Mouse (Mus musculus): Measurements from ENCODE around the gene Kctd3. TPM values are rescaled to one million over a fixed set of nuclear protein-coding genes. Genes with fewer than 3 reads are reported as not detected.

Kctd3 gene
- total RNA-seq (2014; rRNA removed; ENCODE audit: low replicate concordance) (24.2 and 35.7 TPM in 2 replicates), polyA plus RNA-seq (2015; fragmentation: Nextera tagmentation; extraction: Ambion mirVana) (15.5 and 16.7 TPM in 2 replicates)

- H3K9ac ChIP-seq (replicated peaks; ENCODE audit: low read depth, low read length) = peak within 1 kb of the TSS; percentile 97
- peak within 1 kb of the TSS; percentile 62 for H3K27ac ChIP-seq (ENCODE audit: low read depth)
- no peaks in the 10 kb centered on the region for H3K9me3 ChIP-seq (replicated peaks; ENCODE audit: control insufficient read depth, low read length)
- H3K36me3 ChIP-seq (replicated peaks; ENCODE audit: control insufficient read depth, insufficient read depth, low read length) = no peaks in the 10 kb centered on the region
- ATAC-seq (ENCODE audit: insufficient read depth, low read depth) (peak; percentile 92), DNase-seq (ENCODE audit: low spot score) (peak; percentile 90)
- H3K27me3 ChIP-seq (ENCODE audit: control insufficient read depth, insufficient read depth, low read length) = no peaks in the 10 kb centered on the region
- under 1% methylated on average over 63 of the region's 74 CpGs for WGBS
- peak within 1 kb of the TSS; percentile 97 for H3K4me3 ChIP-seq (ENCODE audit: low read depth, low read length)
- peaks cover 12% of the 10 kb centered on the region for H3K4me1 ChIP-seq (ENCODE audit: control insufficient read depth, insufficient read depth)
- peak within 1 kb of the TSS; percentile 100 for H3K4me2 ChIP-seq (ENCODE audit: low read depth, low read length)
- TF ChIP-seq CTCF (IDR thresholded peaks at IDR 0.05; ENCODE audit: low read depth) (no peak), EP300 (IDR thresholded peaks at IDR 0.05; ENCODE audit: low read depth) (peak; percentile 53; the same call in 1 of the 2 replicates)
Measured at GRCm38 (mm10) chr1:189007239-189007979, at the start of gene Kctd3. Gene Kctd3 (minus strand): TSS chr1:189007841.

GRCm38 (mm10) chr1:189057425-189057824 lies 49.8 kb upstream of the Kctd3 start:
- H3K36me3 ChIP-seq (replicated peaks; ENCODE audit: control insufficient read depth, insufficient read depth, low read length) = no peaks in the 10 kb centered on the region
- no peak overlapping the region for H3K4me2 ChIP-seq (ENCODE audit: low read depth, low read length)
- TF ChIP-seq EP300 (IDR thresholded peaks at IDR 0.05; ENCODE audit: low read depth) = no peak
- TF ChIP-seq CTCF (IDR thresholded peaks at IDR 0.05; ENCODE audit: low read depth) = no peak
- no peak overlapping the region for H3K9ac ChIP-seq (replicated peaks; ENCODE audit: low read depth, low read length)
- ATAC-seq (ENCODE audit: insufficient read depth, low read depth) (no peak), DNase-seq (ENCODE audit: low spot score) (no peak)
- H3K27ac ChIP-seq (ENCODE audit: low read depth) = no peak overlapping the region
- H3K4me3 ChIP-seq (ENCODE audit: low read depth, low read length) = no peak overlapping the region
- 61% methylated on average over 4 of the region's 4 CpGs for WGBS
- H3K9me3 ChIP-seq (replicated peaks; ENCODE audit: control insufficient read depth, low read length) = no peaks in the 10 kb centered on the region
- no peaks in the 10 kb centered on the region for H3K27me3 ChIP-seq (ENCODE audit: control insufficient read depth, insufficient read depth, low read length)
- H3K4me1 ChIP-seq (ENCODE audit: control insufficient read depth, insufficient read depth) = no peaks in the 10 kb centered on the region

GRCm38 (mm10) chr1:189055933-189056332 lies 48.3 kb upstream of the Kctd3 start:
- TF ChIP-seq EP300 (IDR thresholded peaks at IDR 0.05; ENCODE audit: low read depth) (no peak), CTCF (IDR thresholded peaks at IDR 0.05; ENCODE audit: low read depth) (no peak)
- Histone ChIP-seq H3K27ac (ENCODE audit: low read depth) (no peak overlapping the region), H3K4me2 (ENCODE audit: low read depth, low read length) (no peak overlapping the region), H3K9ac (replicated peaks; ENCODE audit: low read depth, low read length) (no peak overlapping the region), H3K4me1 (ENCODE audit: control insufficient read depth, insufficient read depth) (no peaks in the 10 kb centered on the region), H3K4me3 (ENCODE audit: low read depth, low read length) (no peak overlapping the region), H3K9me3 (replicated peaks; ENCODE audit: control insufficient read depth, low read length) (no peaks in the 10 kb centered on the region), H3K27me3 (ENCODE audit: control insufficient read depth, insufficient read depth, low read length) (no peaks in the 10 kb centered on the region), H3K36me3 (replicated peaks; ENCODE audit: control insufficient read depth, insufficient read depth, low read length) (no peaks in the 10 kb centered on the region)
- no peak for ATAC-seq (ENCODE audit: insufficient read depth, low read depth)
- WGBS = 42% methylated on average over 2 of the region's 2 CpGs
- no peak for DNase-seq (ENCODE audit: low spot score)

- 81% methylated on average over 8 of the region's 8 CpGs for WGBS
- Histone ChIP-seq H3K4me1 (ENCODE audit: control insufficient read depth, insufficient read depth) (no peaks in the 10 kb centered on the region), H3K27ac (ENCODE audit: low read depth) (no peak overlapping the region), H3K4me2 (ENCODE audit: low read depth, low read length) (no peak overlapping the region), H3K4me3 (ENCODE audit: low read depth, low read length) (no peak overlapping the region), H3K9ac (replicated peaks; ENCODE audit: low read depth, low read length) (no peak overlapping the region), H3K36me3 (replicated peaks; ENCODE audit: control insufficient read depth, insufficient read depth, low read length) (no peaks in the 10 kb centered on the region), H3K9me3 (replicated peaks; ENCODE audit: control insufficient read depth, low read length) (no peaks in the 10 kb centered on the region), H3K27me3 (ENCODE audit: control insufficient read depth, insufficient read depth, low read length) (no peaks in the 10 kb centered on the region)
- ATAC-seq (ENCODE audit: insufficient read depth, low read depth) (no peak), DNase-seq (ENCODE audit: low spot score) (no peak)
- TF ChIP-seq EP300 (IDR thresholded peaks at IDR 0.05; ENCODE audit: low read depth) (no peak), CTCF (IDR thresholded peaks at IDR 0.05; ENCODE audit: low read depth) (no peak)
Measured at GRCm38 (mm10) chr1:189054941-189055551, 47.4 kb upstream of the Kctd3 start.

- TF ChIP-seq EP300 (IDR thresholded peaks at IDR 0.05; ENCODE audit: low read depth) (no peak), CTCF (IDR thresholded peaks at IDR 0.05; ENCODE audit: low read depth) (no peak)
- Histone ChIP-seq H3K4me1 (ENCODE audit: control insufficient read depth, insufficient read depth) (no peaks in the 10 kb centered on the region), H3K36me3 (replicated peaks; ENCODE audit: control insufficient read depth, insufficient read depth, low read length) (no peaks in the 10 kb centered on the region), H3K9me3 (replicated peaks; ENCODE audit: control insufficient read depth, low read length) (no peaks in the 10 kb centered on the region), H3K27me3 (ENCODE audit: control insufficient read depth, insufficient read depth, low read length) (no peaks in the 10 kb centered on the region), H3K4me2 (ENCODE audit: low read depth, low read length) (no peak overlapping the region), H3K9ac (replicated peaks; ENCODE audit: low read depth, low read length) (no peak overlapping the region), H3K4me3 (ENCODE audit: low read depth, low read length) (no peak overlapping the region), H3K27ac (ENCODE audit: low read depth) (no peak overlapping the region)
- WGBS = 54% methylated on average over 5 of the region's 5 CpGs
- ATAC-seq (ENCODE audit: insufficient read depth, low read depth) (no peak), DNase-seq (ENCODE audit: low spot score) (no peak)
Measured at GRCm38 (mm10) chr1:189054191-189054590, 46.5 kb upstream of the Kctd3 start.
